Mouse (Mus musculus) right cerebral cortex, postnatal 4 days (tissue): ENCODE measurements at regions not wholly inside any gene's neighbourhood (a gene's known extent, or its start where the extent isn't known, plus 50 kb on each side); places are given as distances from the start of the nearest gene placed in this dataset.

ENCODE experiments used
- DNase-seq: peaks from one replicate; pipeline ENCODE4 v3.0.0-alpha.2; 2022

GRCm38 (mm10) chr5:103305716-103306447 is 94.7 kb upstream of the Mapk10 start:
- peak; percentile 11 for DNase-seq

- no peak for DNase-seq
These were observed 93.8 kb upstream of the Mapk10 start for GRCm38 (mm10) chr5:103304975-103305374.

GRCm38 (mm10) chr5:103302744-103303143 is 91.6 kb upstream of the Mapk10 start:
- DNase-seq = no peak

- DNase-seq = peak; percentile 46
These were observed 90.2 kb upstream of the Mapk10 start for GRCm38 (mm10) chr5:103301303-103301702.

- DNase-seq = no peak
These were observed 82.8 kb upstream of the Mapk10 start for GRCm38 (mm10) chr5:103293953-103294352.

GRCm38 (mm10) chr5:103291691-103292090 is 80.6 kb upstream of the Mapk10 start:
- DNase-seq = no peak

- no peak for DNase-seq
These were observed 80.1 kb upstream of the Mapk10 start for GRCm38 (mm10) chr5:103291219-103291618.

GRCm38 (mm10) chr5:103269206-103269605 is 58.1 kb upstream of the Mapk10 start:
- no peak for DNase-seq

GRCm38 (mm10) chr5:103264903-103265302 is 53.8 kb upstream of the Mapk10 start:
- DNase-seq = no peak

GRCm38 (mm10) chr5:103261406-103261805 is 50.3 kb upstream of the Mapk10 start:
- peak; percentile 44 for DNase-seq
